Mouse (Mus musculus): ENCODE data around the gene Tceanc2. TPM values are rescaled to one million over a fixed set of nuclear protein-coding genes. Genes with fewer than 3 reads are reported as not detected.

Tceanc2 gene
- polyA plus RNA-seq, 1 experiment, result 8.9 TPM

GRCm38 (mm10) chr4:107181866-107182265, 3.0 kb upstream of the Tceanc2 start:
- peaks cover 7% of the 10 kb centered on the region for H3K4me1 ChIP-seq (ENCODE audit: control insufficient read depth, insufficient read depth, low read length)
- H3K27ac ChIP-seq (ENCODE audit: insufficient read depth, low read length), result no peak overlapping the region
- H3K4me3 ChIP-seq (ENCODE audit: insufficient read depth, low read length), result no peak overlapping the region
- no peak for TF ChIP-seq POLR2A (IDR thresholded peaks at IDR 0.05; ENCODE audit: extremely low read depth, insufficient read depth, low read length)
- no peak for TF ChIP-seq CTCF (IDR thresholded peaks at IDR 0.05; ENCODE audit: extremely low read depth, insufficient read depth, low read length)

GRCm38 (mm10) chr4:107180746-107181145, 1.8 kb upstream of the Tceanc2 start:
- Histone ChIP-seq H3K27ac (ENCODE audit: insufficient read depth, low read length) (no peak overlapping the region), H3K4me1 (ENCODE audit: control insufficient read depth, insufficient read depth, low read length) (peaks cover 7% of the 10 kb centered on the region), H3K4me3 (ENCODE audit: insufficient read depth, low read length) (peak overlapping the region; percentile 1; the same call in 1 of the 2 replicates)
- TF ChIP-seq CTCF (IDR thresholded peaks at IDR 0.05; ENCODE audit: extremely low read depth, insufficient read depth, low read length), result no peak
- TF ChIP-seq POLR2A (IDR thresholded peaks at IDR 0.05; ENCODE audit: extremely low read depth, insufficient read depth, low read length), result no peak

- Histone ChIP-seq H3K4me1 (ENCODE audit: control insufficient read depth, insufficient read depth, low read length) (peaks cover 7% of the 10 kb centered on the region), H3K27ac (ENCODE audit: insufficient read depth, low read length) (no peak overlapping the region), H3K4me3 (ENCODE audit: insufficient read depth, low read length) (peak overlapping the region; percentile 90)
- no peak for TF ChIP-seq CTCF (IDR thresholded peaks at IDR 0.05; ENCODE audit: extremely low read depth, insufficient read depth, low read length)
- no peak for TF ChIP-seq POLR2A (IDR thresholded peaks at IDR 0.05; ENCODE audit: extremely low read depth, insufficient read depth, low read length)
Measured at GRCm38 (mm10) chr4:107179561-107179960, 645 bp upstream of the Tceanc2 start.

GRCm38 (mm10) chr4:107178182-107178829, 610 bp downstream of the Tceanc2 start, which contains the start of gene Tmem59:
Gene Tmem59, plus strand, starts transcription at chr4:107178399.
- H3K4me1 ChIP-seq (ENCODE audit: control insufficient read depth, insufficient read depth, low read length), result peaks cover 7% of the 10 kb centered on the region
- H3K27ac ChIP-seq (ENCODE audit: insufficient read depth, low read length), result peak within 1 kb of the TSS; percentile 96
- H3K4me3 ChIP-seq (ENCODE audit: insufficient read depth, low read length), result peak within 1 kb of the TSS; percentile 90
- TF ChIP-seq CTCF (IDR thresholded peaks at IDR 0.05; ENCODE audit: extremely low read depth, insufficient read depth, low read length), result no peak
- TF ChIP-seq POLR2A (IDR thresholded peaks at IDR 0.05; ENCODE audit: extremely low read depth, insufficient read depth, low read length), result peak; percentile 86

GRCm38 (mm10) chr4:107177506-107177905, 1.4 kb downstream of the Tceanc2 start:
- Histone ChIP-seq H3K27ac (ENCODE audit: insufficient read depth, low read length) (no peak overlapping the region), H3K4me3 (ENCODE audit: insufficient read depth, low read length) (peak overlapping the region; percentile 90), H3K4me1 (ENCODE audit: control insufficient read depth, insufficient read depth, low read length) (peaks cover 7% of the 10 kb centered on the region)
- TF ChIP-seq CTCF (IDR thresholded peaks at IDR 0.05; ENCODE audit: extremely low read depth, insufficient read depth, low read length), result no peak
- no peak for TF ChIP-seq POLR2A (IDR thresholded peaks at IDR 0.05; ENCODE audit: extremely low read depth, insufficient read depth, low read length)

- no peak overlapping the region for H3K27ac ChIP-seq (ENCODE audit: insufficient read depth, low read length)
- TF ChIP-seq CTCF (IDR thresholded peaks at IDR 0.05; ENCODE audit: extremely low read depth, insufficient read depth, low read length) (no peak), POLR2A (IDR thresholded peaks at IDR 0.05; ENCODE audit: extremely low read depth, insufficient read depth, low read length) (no peak)
- H3K4me3 ChIP-seq (ENCODE audit: insufficient read depth, low read length), result no peak overlapping the region
- H3K4me1 ChIP-seq (ENCODE audit: control insufficient read depth, insufficient read depth, low read length), result no peaks in the 10 kb centered on the region
Measured at GRCm38 (mm10) chr4:107167798-107168197, 11.1 kb downstream of the Tceanc2 start.

- H3K4me1 ChIP-seq (ENCODE audit: control insufficient read depth, insufficient read depth, low read length), result no peaks in the 10 kb centered on the region
- TF ChIP-seq CTCF (IDR thresholded peaks at IDR 0.05; ENCODE audit: extremely low read depth, insufficient read depth, low read length) (no peak), POLR2A (IDR thresholded peaks at IDR 0.05; ENCODE audit: extremely low read depth, insufficient read depth, low read length) (no peak)
- H3K27ac ChIP-seq (ENCODE audit: insufficient read depth, low read length), result no peak overlapping the region
- no peak overlapping the region for H3K4me3 ChIP-seq (ENCODE audit: insufficient read depth, low read length)
Measured at GRCm38 (mm10) chr4:107166700-107167099, 12.2 kb downstream of the Tceanc2 start.

GRCm38 (mm10) chr4:107163756-107164587, 14.9 kb downstream of the Tceanc2 start:
- Histone ChIP-seq H3K27ac (ENCODE audit: insufficient read depth, low read length) (no peak overlapping the region), H3K4me3 (ENCODE audit: insufficient read depth, low read length) (no peak overlapping the region), H3K4me1 (ENCODE audit: control insufficient read depth, insufficient read depth, low read length) (no peaks in the 10 kb centered on the region)
- TF ChIP-seq CTCF (IDR thresholded peaks at IDR 0.05; ENCODE audit: extremely low read depth, insufficient read depth, low read length), result peak; percentile 99
- TF ChIP-seq POLR2A (IDR thresholded peaks at IDR 0.05; ENCODE audit: extremely low read depth, insufficient read depth, low read length), result no peak

- Histone ChIP-seq H3K4me3 (ENCODE audit: insufficient read depth, low read length) (no peak overlapping the region), H3K4me1 (ENCODE audit: control insufficient read depth, insufficient read depth, low read length) (no peaks in the 10 kb centered on the region), H3K27ac (ENCODE audit: insufficient read depth, low read length) (no peak overlapping the region)
- no peak for TF ChIP-seq POLR2A (IDR thresholded peaks at IDR 0.05; ENCODE audit: extremely low read depth, insufficient read depth, low read length)
- TF ChIP-seq CTCF (IDR thresholded peaks at IDR 0.05; ENCODE audit: extremely low read depth, insufficient read depth, low read length), result no peak
Measured at GRCm38 (mm10) chr4:107163341-107163740, 15.6 kb downstream of the Tceanc2 start.
